Mouse (Mus musculus) liver, postnatal 0 days (tissue): ENCODE results near the gene Snx12.

Source experiments
- CTCF ChIP-seq: sonication (generic); IDR thresholded peaks from 2 replicates; pipeline ENCODE4 v1.5.1; 2016; ENCODE audit warnings: antibody characterized with exemption, low read depth
- EP300 ChIP-seq: IDR thresholded peaks from 2 replicates; pipeline ENCODE4 v1.6.1; 2016; ENCODE audit warnings: antibody characterized with exemption, low read depth, mild to moderate bottlenecking

GRCm38 (mm10) chrX:101245011-101245410 is 22.6 kb upstream of the Snx12 start:
- no peak for TF ChIP-seq EP300
- no peak for TF ChIP-seq CTCF
